Mouse (Mus musculus) heart, embryonic 15.5 days (tissue): ENCODE measurements around the gene Flad1. TPM values are rescaled to one million over a fixed set of nuclear protein-coding genes. Genes with fewer than 3 reads are reported as not detected.
A peak's percentile ranks its signal among the peaks of the same experiment; 100 is the strongest.

ENCODE experiments used
- ATAC-seq: fragments of 200-750 bp; cut with Nextera tagmentation; replicated peaks from 2 replicates; pipeline ENCODE4 v1.8.0; 2017; ENCODE audit warnings: low read depth, moderate TSS enrichment; ENCODE audit not compliant: insufficient number of reproducible peaks, insufficient read depth, low FRiP score
- H3K27ac ChIP-seq: fragments of 300-500 bp; sonication (generic); 2 replicates; pipeline ENCODE4 v1.5.1; 2015; ENCODE audit warnings: mild to moderate bottlenecking, inconsistent platforms
- H3K27me3 ChIP-seq: fragments of 300-500 bp; sonication (generic); 2 replicates; pipeline ENCODE4 v1.6.1; 2015; ENCODE audit warnings: inconsistent platforms
- H3K36me3 ChIP-seq: fragments of 300-500 bp; sonication (generic); 2 replicates; pipeline ENCODE4 v1.6.1; 2015; ENCODE audit warnings: mild to moderate bottlenecking, inconsistent platforms
- H3K4me1 ChIP-seq: fragments of 300-500 bp; sonication (generic); replicated peaks from 2 replicates; pipeline ENCODE4 v1.6.1; 2015; ENCODE audit warnings: inconsistent platforms
- H3K4me2 ChIP-seq: fragments of 300-500 bp; sonication (generic); 2 replicates; pipeline ENCODE4 v1.6.1; 2015; ENCODE audit warnings: inconsistent platforms, mild to moderate bottlenecking, moderate library complexity
- H3K4me3 ChIP-seq: fragments of 300-500 bp; sonication (generic); 2 replicates; pipeline ENCODE4 v1.5.1; 2015; ENCODE audit warnings: mild to moderate bottlenecking, inconsistent platforms
- H3K9ac ChIP-seq: fragments of 300-500 bp; sonication (generic); 2 replicates; pipeline ENCODE4 v1.6.1; 2015; ENCODE audit warnings: mild to moderate bottlenecking, inconsistent platforms
- H3K9me3 ChIP-seq: fragments of 300-500 bp; sonication (generic); replicated peaks from 2 replicates; pipeline ENCODE4 v1.6.1; 2016; ENCODE audit warnings: inconsistent platforms
- WGBS: fragments of 180-500 bp; shearing (Covaris S2); methylation state at CpG from one replicate; pipeline ENCODE4 v1.1.7; 2015; ENCODE audit warnings: mixed read lengths; 5-methylcytosine and 5-hydroxymethylcytosine counted together
- polyA plus RNA-seq: library from polyadenylated mRNA; unstranded; fragments of >200 nt; fragmentation: Nextera tagmentation; extraction: Ambion mirVana; gene quantifications from 2 replicates; pipeline ENCODE4 v1.2.1, GENCODE M21; 2015

The Flad1 gene
- polyA plus RNA-seq, 1 experiment from 2014 or later: 34.0 TPM

DNA sequence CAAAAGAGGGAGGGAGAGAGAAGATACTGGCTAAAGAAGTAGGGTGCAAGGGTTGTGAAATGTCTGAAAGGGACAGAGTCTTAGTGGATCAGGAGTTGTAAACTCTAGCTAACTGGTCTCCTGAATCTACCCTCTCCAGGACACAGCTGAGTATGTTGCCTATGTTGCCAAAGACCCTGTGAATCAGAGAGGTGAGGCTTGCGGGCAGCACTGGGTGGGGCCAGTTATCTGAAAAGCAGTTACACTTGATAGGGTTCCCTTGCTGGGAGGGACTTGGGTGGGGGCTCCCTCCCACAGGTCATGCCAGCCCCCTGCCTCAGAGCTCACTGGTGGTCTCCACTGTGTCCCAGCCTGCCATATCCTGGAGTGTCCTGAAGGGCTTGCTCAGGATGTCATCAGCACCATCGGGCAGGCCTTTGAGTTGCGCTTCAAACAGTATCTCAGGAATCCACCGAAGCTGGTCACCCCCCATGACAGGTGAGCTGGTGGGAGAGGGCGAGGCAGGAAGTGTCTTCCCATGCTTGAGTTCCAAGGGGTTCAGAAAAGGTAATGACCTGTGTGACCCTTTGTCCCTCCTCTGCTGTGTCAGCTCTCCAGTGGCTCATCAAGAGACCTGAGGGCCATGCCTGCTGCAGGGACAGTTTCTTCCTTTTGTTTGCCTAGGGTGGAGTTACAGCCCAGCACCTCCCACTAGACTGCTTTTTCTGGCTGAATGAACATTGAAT, 12.9 kb upstream of the Flad1 start:
- no peaks in the 10 kb centered on the region for H3K27me3 ChIP-seq
- WGBS: 86% methylated on average over 5 of the region's 5 CpGs
- H3K4me2 ChIP-seq: no peak overlapping the region
- no peaks in the 10 kb centered on the region for H3K9me3 ChIP-seq
- H3K27ac ChIP-seq: no peak overlapping the region
- no peak overlapping the region for H3K9ac ChIP-seq
- H3K36me3 ChIP-seq: peaks cover 43% of the 10 kb centered on the region
- H3K4me1 ChIP-seq: peaks cover 42% of the 10 kb centered on the region
- ATAC-seq: no peak
- no peak overlapping the region for H3K4me3 ChIP-seq

DNA sequence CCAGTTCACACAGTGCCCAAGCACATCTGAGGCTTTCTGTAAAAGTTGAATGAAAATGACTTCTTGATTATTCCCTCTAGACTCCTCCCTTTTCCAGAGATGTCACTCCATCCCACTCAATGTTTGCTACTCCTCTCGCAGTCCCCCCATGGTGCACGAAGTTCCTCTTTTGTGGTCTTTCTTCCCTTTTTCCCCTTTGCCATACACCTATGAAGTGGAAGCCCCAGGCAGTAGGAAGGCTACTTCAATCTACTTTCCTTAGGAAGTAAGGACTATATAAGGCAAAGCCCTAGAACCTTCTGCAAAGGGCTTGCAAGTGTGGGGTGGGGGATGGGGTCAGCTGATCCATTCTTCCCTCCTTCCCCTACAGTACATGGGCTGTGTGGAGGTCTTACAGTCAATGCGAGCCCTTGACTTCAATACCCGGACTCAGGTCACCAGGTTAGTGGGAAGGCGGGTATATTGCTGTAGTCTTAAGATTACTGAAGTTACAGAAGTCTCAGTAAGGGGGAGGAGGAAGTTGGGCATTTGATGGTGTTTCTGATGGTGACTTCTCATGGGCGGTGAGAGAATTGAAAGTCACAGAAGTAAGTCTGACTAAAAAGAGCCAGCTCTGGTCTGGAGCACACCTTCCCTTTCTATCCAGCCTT, 11.0 kb upstream of the Flad1 start:
- H3K27me3 ChIP-seq: no peaks in the 10 kb centered on the region
- peak overlapping the region; percentile 71 for H3K4me2 ChIP-seq
- no peaks in the 10 kb centered on the region for H3K9me3 ChIP-seq
- 65% methylated on average over 6 of the region's 6 CpGs for WGBS
- H3K4me3 ChIP-seq: peak overlapping the region; percentile 70
- H3K4me1 ChIP-seq: peaks cover 42% of the 10 kb centered on the region
- peak overlapping the region; percentile 99 for H3K27ac ChIP-seq
- peaks cover 35% of the 10 kb centered on the region for H3K36me3 ChIP-seq
- H3K9ac ChIP-seq: peak overlapping the region; percentile 28; the same call in 1 of the 2 replicates
- ATAC-seq: no peak

DNA sequence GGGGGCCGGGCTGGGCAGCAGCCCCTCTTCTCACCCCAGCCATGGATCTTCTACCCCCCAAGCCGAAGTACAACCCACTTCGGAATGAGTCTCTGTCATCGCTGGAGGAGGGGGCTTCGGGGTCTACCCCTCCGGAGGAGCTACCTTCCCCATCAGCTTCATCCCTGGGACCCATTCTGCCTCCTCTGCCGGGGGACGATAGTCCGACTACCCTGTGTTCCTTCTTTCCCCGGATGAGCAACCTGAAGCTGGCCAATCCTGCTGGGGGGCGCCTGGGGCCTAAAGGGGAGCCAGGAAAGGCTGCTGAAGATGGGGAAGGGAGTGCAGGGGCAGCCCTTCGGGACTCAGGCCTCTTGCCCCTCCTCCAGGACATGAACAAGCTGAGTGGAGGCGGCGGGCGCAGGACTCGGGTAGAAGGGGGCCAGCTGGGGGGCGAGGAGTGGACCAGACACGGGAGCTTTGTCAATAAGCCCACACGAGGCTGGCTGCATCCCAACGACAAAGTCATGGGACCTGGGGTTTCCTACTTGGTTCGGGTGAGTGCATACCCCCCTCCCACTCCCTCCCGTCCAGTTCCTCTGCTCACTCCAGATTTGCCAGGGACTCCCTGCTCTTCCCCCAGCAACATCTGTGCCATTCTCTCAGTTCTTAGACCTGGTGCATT, 10.3 kb upstream of the Flad1 start:
- no peaks in the 10 kb centered on the region for H3K9me3 ChIP-seq
- peak overlapping the region; percentile 70 for H3K4me3 ChIP-seq
- no peak for ATAC-seq
- WGBS: 10% methylated on average over 22 of the region's 22 CpGs
- peaks cover 27% of the 10 kb centered on the region for H3K36me3 ChIP-seq
- H3K4me2 ChIP-seq: peak overlapping the region; percentile 71
- peak overlapping the region; percentile 52 for H3K9ac ChIP-seq
- H3K27me3 ChIP-seq: no peaks in the 10 kb centered on the region
- peaks cover 47% of the 10 kb centered on the region for H3K4me1 ChIP-seq
- peak overlapping the region; percentile 99 for H3K27ac ChIP-seq

DNA sequence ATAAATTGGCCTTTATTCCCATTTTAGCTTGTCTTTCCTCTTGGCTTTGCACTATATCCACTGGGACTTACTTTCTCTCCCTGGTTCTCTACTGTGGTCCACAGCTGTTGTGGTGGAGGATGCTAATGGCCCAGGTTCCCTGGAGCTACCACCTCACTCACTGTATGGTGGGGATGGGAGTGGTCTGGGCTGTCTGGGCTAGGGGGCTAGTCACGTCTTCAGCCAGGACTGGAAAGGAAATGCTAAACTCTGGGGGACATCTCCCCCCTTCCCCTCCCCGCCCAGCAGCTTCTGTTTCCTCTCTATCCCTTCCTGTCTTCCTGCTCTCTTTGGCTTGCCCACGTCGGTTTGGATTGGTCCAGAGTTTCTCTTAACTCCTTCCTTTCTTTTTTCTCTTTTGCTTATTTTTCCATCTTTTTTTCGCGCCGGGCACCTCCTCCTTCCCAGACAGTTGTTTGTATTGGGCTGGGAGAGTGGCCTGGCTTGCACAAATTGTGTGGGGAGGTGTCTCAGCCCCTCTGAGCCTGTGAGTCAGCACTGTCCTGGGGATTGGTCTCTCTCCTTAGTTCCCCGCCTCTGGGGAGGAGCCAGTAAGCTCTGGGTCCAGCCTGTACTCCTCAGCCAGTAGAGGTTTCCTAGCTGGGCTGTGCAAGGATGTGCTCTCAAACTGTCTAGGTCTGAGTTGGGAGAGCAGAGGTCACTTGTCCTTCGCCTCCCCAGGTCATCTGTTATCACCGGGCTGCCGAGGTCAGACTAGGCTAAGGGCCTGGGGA, 9.5 kb upstream of the Flad1 start:
- Histone ChIP-seq H3K36me3 (peaks cover 30% of the 10 kb centered on the region), H3K9ac (peak overlapping the region; percentile 52), H3K27ac (peak overlapping the region; percentile 99), H3K27me3 (no peaks in the 10 kb centered on the region), H3K4me3 (peak overlapping the region; percentile 70), H3K4me1 (peaks cover 50% of the 10 kb centered on the region), H3K4me2 (peak overlapping the region; percentile 71), H3K9me3 (no peaks in the 10 kb centered on the region)
- 9% methylated on average over 11 of the region's 11 CpGs for WGBS
- peak; percentile 73 for ATAC-seq

DNA sequence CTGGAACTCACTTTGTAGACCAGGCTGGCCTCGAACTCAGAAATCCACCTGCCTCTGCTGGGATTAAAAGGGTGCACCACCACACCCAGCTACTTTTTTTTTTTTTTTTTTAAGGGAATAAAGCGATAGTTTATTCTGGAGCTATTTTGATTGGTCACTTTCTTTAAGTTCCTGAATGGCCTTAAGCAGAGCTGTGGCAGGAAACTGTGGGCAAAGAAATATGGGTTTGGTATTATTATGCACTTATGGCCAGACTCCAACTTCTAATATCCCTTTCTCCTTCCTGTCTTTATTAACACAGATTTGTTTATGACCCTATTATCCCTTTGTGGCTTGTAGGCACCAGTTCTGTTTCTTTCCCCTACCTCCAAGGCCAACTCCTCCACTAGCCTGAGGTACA, 8.8 kb upstream of the Flad1 start:
- H3K27ac ChIP-seq: peak overlapping the region; percentile 99
- ATAC-seq: no peak

DNA sequence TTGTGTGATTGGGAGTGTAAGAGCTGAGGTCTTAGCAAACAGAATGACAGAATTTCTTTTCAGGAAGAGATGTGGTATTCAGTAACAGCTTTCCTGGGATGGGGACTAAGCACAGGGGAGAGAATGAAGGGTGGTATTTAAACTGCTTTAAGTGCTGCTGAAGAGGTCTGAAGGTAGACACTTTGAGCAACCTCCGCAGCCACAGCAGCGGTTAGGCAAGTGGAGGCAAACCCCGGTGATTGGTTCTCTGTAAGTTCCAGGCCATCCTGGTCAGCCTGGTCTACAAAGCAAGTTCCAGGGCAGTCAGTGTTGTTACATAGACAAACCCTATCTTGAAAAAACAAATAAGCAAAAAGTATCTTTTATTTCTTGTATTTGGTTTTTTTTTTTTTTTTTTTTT, 8.3 kb upstream of the Flad1 start:
- 18% methylated on average over 3 of the region's 3 CpGs for WGBS
- peak overlapping the region; percentile 99 for H3K27ac ChIP-seq
- H3K4me1 ChIP-seq: peaks cover 50% of the 10 kb centered on the region

More for the DNA sequence above, 8.8 kb upstream of the Flad1 start:
- Histone ChIP-seq H3K9ac (peak overlapping the region; percentile 20; the same call in 1 of the 2 replicates), H3K9me3 (no peaks in the 10 kb centered on the region), H3K4me3 (peak overlapping the region; percentile 70), H3K4me2 (peak overlapping the region; percentile 71), H3K36me3 (peaks cover 33% of the 10 kb centered on the region), H3K27me3 (no peaks in the 10 kb centered on the region), H3K4me1 (peaks cover 50% of the 10 kb centered on the region)
- 63% methylated on average over 2 of the region's 2 CpGs for WGBS

DNA sequence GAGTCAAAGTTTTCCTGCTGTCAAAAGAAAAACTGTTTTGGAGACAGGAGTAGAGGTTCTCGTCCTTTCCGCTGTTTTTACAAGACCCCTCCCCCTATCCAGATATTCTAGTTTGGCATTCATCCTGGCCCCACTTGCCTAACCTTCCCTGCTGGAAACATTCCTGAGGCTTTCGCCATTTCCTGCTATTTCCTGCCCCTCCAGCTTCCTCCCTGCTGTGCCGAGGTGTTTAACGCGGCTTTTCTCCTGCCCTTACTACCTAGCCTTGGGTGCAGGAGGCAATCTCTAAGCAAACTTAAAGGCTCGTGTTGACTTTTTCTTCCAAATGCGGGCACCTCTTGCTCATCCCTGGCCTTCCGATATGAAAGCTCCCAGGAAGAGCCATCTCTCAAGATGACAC, 7.9 kb upstream of the Flad1 start:
- H3K27me3 ChIP-seq: no peaks in the 10 kb centered on the region
- WGBS: 1% methylated on average over 9 of the region's 9 CpGs
- H3K27ac ChIP-seq: peak overlapping the region; percentile 99
- peak overlapping the region; percentile 72 for H3K9ac ChIP-seq
- H3K4me3 ChIP-seq: peak overlapping the region; percentile 70
- H3K9me3 ChIP-seq: no peaks in the 10 kb centered on the region
- no peak for ATAC-seq
- H3K36me3 ChIP-seq: peaks cover 33% of the 10 kb centered on the region
- H3K4me2 ChIP-seq: peak overlapping the region; percentile 71
- peaks cover 49% of the 10 kb centered on the region for H3K4me1 ChIP-seq

More for the DNA sequence above, 8.3 kb upstream of the Flad1 start:
- peaks cover 33% of the 10 kb centered on the region for H3K36me3 ChIP-seq
- H3K4me2 ChIP-seq: peak overlapping the region; percentile 71
- peak overlapping the region; percentile 72 for H3K9ac ChIP-seq
- no peaks in the 10 kb centered on the region for H3K27me3 ChIP-seq
- H3K4me3 ChIP-seq: peak overlapping the region; percentile 70
- H3K9me3 ChIP-seq: no peaks in the 10 kb centered on the region
- ATAC-seq: no peak

DNA sequence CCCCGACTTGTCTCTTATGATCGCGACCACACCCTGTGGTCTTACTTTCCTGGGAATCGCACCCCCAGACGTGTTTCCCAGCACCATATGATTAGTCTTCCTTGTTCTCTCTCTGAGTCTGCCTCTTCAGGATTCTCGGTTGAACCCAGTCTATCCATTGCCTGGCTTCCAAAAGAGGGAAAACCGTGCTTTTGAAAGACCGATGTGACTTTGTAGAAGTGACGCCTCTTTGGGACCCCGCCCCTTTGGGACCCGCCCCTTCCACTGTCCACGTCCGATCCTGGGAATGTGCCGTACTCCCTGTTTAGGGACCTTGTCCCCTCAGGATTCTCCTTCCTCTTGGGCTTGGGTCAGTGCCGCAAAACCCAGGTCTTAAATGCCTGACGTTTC, 7.2 kb upstream of the Flad1 start:
- no peaks in the 10 kb centered on the region for H3K9me3 ChIP-seq
- WGBS: under 1% methylated on average over 16 of the region's 16 CpGs
- H3K27ac ChIP-seq: peak overlapping the region; percentile 99
- peak overlapping the region; percentile 71 for H3K4me2 ChIP-seq
- H3K4me3 ChIP-seq: peak overlapping the region; percentile 70
- H3K9ac ChIP-seq: peak overlapping the region; percentile 72
- peaks cover 31% of the 10 kb centered on the region for H3K36me3 ChIP-seq
- H3K4me1 ChIP-seq: peaks cover 46% of the 10 kb centered on the region
- ATAC-seq: peak; percentile 37
- no peaks in the 10 kb centered on the region for H3K27me3 ChIP-seq

DNA sequence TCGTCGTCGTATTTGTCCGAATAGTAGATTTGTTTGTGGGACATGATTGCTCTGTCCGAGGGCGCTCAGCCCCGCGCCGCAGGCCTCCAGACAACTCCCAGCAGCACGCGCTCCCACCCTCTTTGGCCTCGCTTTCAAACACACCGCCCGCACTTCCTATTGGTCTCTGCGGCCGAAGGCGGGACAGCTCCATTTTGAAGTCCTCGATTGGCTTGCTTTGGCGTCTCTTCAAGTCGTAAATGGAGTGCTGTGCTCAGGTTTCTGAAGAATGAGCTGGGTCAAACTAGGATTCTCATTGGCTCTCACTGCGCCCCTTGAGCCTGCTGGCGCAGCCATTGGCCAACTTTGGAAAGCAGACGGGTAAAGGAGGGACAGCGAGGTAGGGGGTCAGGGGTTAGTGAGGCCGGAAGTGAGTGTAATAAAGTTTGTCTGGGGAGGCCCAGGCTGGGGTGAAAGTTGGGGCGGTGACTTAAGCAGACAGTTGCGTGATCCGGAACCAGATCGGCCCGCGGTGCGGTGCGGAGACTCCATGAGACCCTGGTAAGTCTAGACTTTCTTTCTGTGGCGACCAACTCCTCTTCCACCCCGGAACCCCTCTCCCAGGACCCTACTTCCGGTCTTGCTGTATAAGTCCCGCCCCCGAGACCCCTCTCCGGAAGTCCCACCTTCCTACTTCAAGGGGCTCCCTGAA, 6.6 kb upstream of the Flad1 start, which contains the start of the genes Cks1b and Shc1:
Gene Cks1b (minus strand): TSS at position 214 of the 691 bp plus-strand sequence.
Gene Shc1 (plus strand): TSS at position 274 of the 691 bp plus-strand sequence.
- H3K4me1 ChIP-seq: peaks cover 43% of the 10 kb centered on the region
- ATAC-seq: peak; percentile 91
- H3K36me3 ChIP-seq: peaks cover 28% of the 10 kb centered on the region
- peak within 1 kb of the TSS; percentile 71 for H3K4me2 ChIP-seq
- H3K27me3 ChIP-seq: no peaks in the 10 kb centered on the region
- peak within 1 kb of the TSS; percentile 70 for H3K4me3 ChIP-seq
- peak within 1 kb of the TSS; percentile 72 for H3K9ac ChIP-seq
- H3K27ac ChIP-seq: peak within 1 kb of the TSS; percentile 99
- H3K9me3 ChIP-seq: no peaks in the 10 kb centered on the region
- under 1% methylated on average over 36 of the region's 39 CpGs for WGBS

DNA sequence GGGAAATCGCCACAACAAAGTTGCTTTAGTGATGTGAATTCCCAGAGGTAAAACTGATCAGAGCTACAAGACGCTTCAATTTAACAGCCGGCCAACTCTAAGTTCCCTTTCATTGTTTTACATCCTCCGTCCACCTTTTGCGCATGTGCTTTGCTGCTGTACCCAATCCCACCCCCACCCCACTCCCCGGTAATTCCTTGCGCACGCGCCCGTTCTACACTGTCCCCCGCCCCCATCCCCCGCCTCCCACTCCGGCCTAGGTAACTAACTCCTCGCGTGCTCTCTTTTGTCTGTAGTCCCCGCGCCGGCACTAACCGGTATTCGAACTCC, 6.1 kb upstream of the Flad1 start:
- WGBS: 0% methylated on average over 20 of the region's 20 CpGs
- ATAC-seq: 0 out of 2 replicates have a peak, but pooled peaks have one; percentile 5
- H3K9ac ChIP-seq: peak overlapping the region; percentile 58
- H3K4me3 ChIP-seq: peak overlapping the region; percentile 70
- peak overlapping the region; percentile 99 for H3K27ac ChIP-seq
- H3K36me3 ChIP-seq: peaks cover 28% of the 10 kb centered on the region
- H3K4me1 ChIP-seq: peaks cover 39% of the 10 kb centered on the region
- no peaks in the 10 kb centered on the region for H3K27me3 ChIP-seq
- no peaks in the 10 kb centered on the region for H3K9me3 ChIP-seq
- peak overlapping the region; percentile 71 for H3K4me2 ChIP-seq
